Mouse (Mus musculus) CH12.LX (cell line): ENCODE measurements around the gene Foxred1. TPM values are rescaled to one million over a fixed set of nuclear protein-coding genes. Genes with fewer than 3 reads are reported as not detected.

Source experiments
- DNase-seq: peaks from one replicate; pipeline ENCODE4 v3.0.0-alpha.2; 2013; ENCODE audit errors: extremely low read depth
- H3K27ac ChIP-seq: 2 replicates; pipeline ENCODE4 v1.5.1; 2012; ENCODE audit warnings: low read depth, mild to moderate bottlenecking, control low read depth, moderate library complexity; ENCODE audit not compliant: insufficient read depth
- H3K27me3 ChIP-seq: replicated peaks from 2 replicates; pipeline ENCODE3; 2012; ENCODE audit warnings: inconsistent platforms
- H3K36me3 ChIP-seq, 2 experiments: replicated peaks in 1 of 2; 2 replicates each; pipeline versions ENCODE3 to v1.6.1; 2012; ENCODE audit warnings: inconsistent platforms in 1 of 2, low read length in 1 of 2, mild to moderate bottlenecking in 1 of 2, mixed read lengths in 1 of 2, moderate library complexity in 1 of 2; ENCODE audit not compliant: control insufficient read depth in 1 of 2, insufficient read depth in 1 of 2
- H3K4me1 ChIP-seq, 2 experiments: 2 replicates each; pipeline ENCODE4 v1.6.1; 2012; ENCODE audit warnings: inconsistent platforms in 1 of 2, moderate library complexity in 1 of 2; ENCODE audit not compliant: insufficient read depth in 2 of 2, control insufficient read depth in 1 of 2
- H3K4me2 ChIP-seq: 2 replicates; pipeline ENCODE4 v1.6.1; 2012; ENCODE audit warnings: low read depth, mild to moderate bottlenecking, control low read depth; ENCODE audit not compliant: poor library complexity, insufficient read depth, severe bottlenecking
- H3K4me3 ChIP-seq, 3 experiments: fragments of 150-350 bp in 1 of 3; sonication (generic) in 1 of 3; replicated peaks in 1 of 3; 2 replicates each; pipeline versions ENCODE3 to v1.5.1; 2011 to 2012; ENCODE audit warnings: low read depth in 2 of 3, low read length in 2 of 3, mild to moderate bottlenecking in 2 of 3, moderate library complexity in 2 of 3, control low read depth in 1 of 3, improper control_type of control experiment in 1 of 3, inconsistent platforms in 1 of 3, mixed read lengths in 1 of 3; ENCODE audit not compliant: poor library complexity in 1 of 3
- H3K79me2 ChIP-seq: replicated peaks from 2 replicates; pipeline ENCODE4 v1.6.1; 2012; ENCODE audit warnings: mild to moderate bottlenecking, moderate library complexity; ENCODE audit not compliant: control insufficient read depth, poor library complexity, insufficient read depth, severe bottlenecking; ENCODE audit errors: extremely low read depth
- H3K9ac ChIP-seq: 2 replicates; pipeline ENCODE4 v1.6.1; 2012; ENCODE audit warnings: low read depth, mild to moderate bottlenecking, control low read depth, moderate library complexity; ENCODE audit not compliant: insufficient read depth
- H3K9me3 ChIP-seq: replicated peaks from 2 replicates; pipeline ENCODE3; 2012; ENCODE audit warnings: low read length, inconsistent platforms, mixed read lengths
- BHLHE40 ChIP-seq: IDR thresholded peaks from 2 replicates; pipeline ENCODE4 v1.6.1; 2011; ENCODE audit warnings: mild to moderate bottlenecking, low read depth, low read length, improper control_type of control experiment
- CHD1 ChIP-seq: IDR thresholded peaks from 2 replicates; pipeline ENCODE4 v1.6.1; 2012; ENCODE audit warnings: low read depth, low read length, improper control_type of control experiment, inconsistent platforms
- CHD2 ChIP-seq: IDR thresholded peaks from 2 replicates; pipeline ENCODE4 v1.6.1; 2011; ENCODE audit warnings: low read length, improper control_type of control experiment
- CTCF ChIP-seq, 2 experiments: IDR thresholded peaks in 1 of 2; conservative IDR thresholded peaks in 1 of 2; 2 replicates each; pipeline ENCODE4 v1.5.1; 2011 to 2012; ENCODE audit warnings: low read depth in 2 of 2, low read length in 2 of 2, improper control_type of control experiment in 1 of 2, inconsistent platforms in 1 of 2, mild to moderate bottlenecking in 1 of 2, moderate library complexity in 1 of 2
- E2F4 ChIP-seq: IDR thresholded peaks from 2 replicates; pipeline ENCODE4 v1.6.1; 2011; ENCODE audit warnings: low read depth, low read length, improper control_type of control experiment; ENCODE audit not compliant: insufficient replicate concordance
- EP300 ChIP-seq: IDR thresholded peaks from 2 replicates; pipeline ENCODE4 v1.6.1; 2011; ENCODE audit warnings: low read length, improper control_type of control experiment
- ETS1 ChIP-seq: conservative IDR thresholded peaks from 2 replicates; pipeline ENCODE4 v1.6.1; 2012; ENCODE audit warnings: low read depth, mild to moderate bottlenecking, inconsistent platforms, low read length, improper control_type of control experiment, moderate library complexity
- GABPA ChIP-seq: IDR thresholded peaks from 2 replicates; pipeline ENCODE4 v1.6.1; 2012; ENCODE audit warnings: low read depth, low read length, improper control_type of control experiment, inconsistent platforms; ENCODE audit not compliant: insufficient replicate concordance
- HCFC1 ChIP-seq: IDR thresholded peaks from 2 replicates; pipeline ENCODE4 v1.6.1; 2012; ENCODE audit warnings: low read depth, mild to moderate bottlenecking, inconsistent platforms, low read length, improper control_type of control experiment
- IRF4 ChIP-seq: IDR thresholded peaks from 2 replicates; pipeline ENCODE4 v1.6.1; 2014; ENCODE audit warnings: low read depth, mild to moderate bottlenecking, inconsistent platforms, low read length, improper control_type of control experiment
- JUN ChIP-seq: IDR thresholded peaks from 2 replicates; pipeline ENCODE4 v1.6.1; 2011; ENCODE audit warnings: low read depth, mild to moderate bottlenecking, low read length, improper control_type of control experiment, moderate library complexity; ENCODE audit not compliant: insufficient read depth
- JUND ChIP-seq: conservative IDR thresholded peaks from 2 replicates; pipeline ENCODE4 v1.6.1; 2011; ENCODE audit warnings: low read depth, low read length, improper control_type of control experiment
- KAT2A ChIP-seq: IDR thresholded peaks from 2 replicates; pipeline ENCODE4 v1.6.1; 2012; ENCODE audit warnings: low read length, improper control_type of control experiment, inconsistent platforms; ENCODE audit not compliant: insufficient replicate concordance
- MAFK ChIP-seq: IDR thresholded peaks from 2 replicates; pipeline ENCODE4 v1.6.1; 2011; ENCODE audit warnings: low read length, improper control_type of control experiment; ENCODE audit not compliant: insufficient replicate concordance
- MAX ChIP-seq: IDR thresholded peaks from 2 replicates; pipeline ENCODE4 v1.6.1; 2011; ENCODE audit warnings: low read length, improper control_type of control experiment
- MAZ ChIP-seq: IDR thresholded peaks from 2 replicates; pipeline ENCODE4 v1.6.1; 2012; ENCODE audit warnings: low read depth, mild to moderate bottlenecking, inconsistent platforms, low read length, improper control_type of control experiment, moderate library complexity
- MEF2A ChIP-seq: IDR thresholded peaks from 2 replicates; pipeline ENCODE4 v1.6.1; 2014; ENCODE audit warnings: low read depth, mild to moderate bottlenecking, inconsistent platforms, low read length, improper control_type of control experiment, borderline replicate concordance
- MYC ChIP-seq: IDR thresholded peaks from 2 replicates; pipeline ENCODE4 v1.6.1; 2011; ENCODE audit warnings: low read depth, mild to moderate bottlenecking, improper control_type of control experiment, low read length
- NRF1 ChIP-seq: IDR thresholded peaks from 2 replicates; pipeline ENCODE4 v1.6.1; 2014; ENCODE audit warnings: low read depth, mild to moderate bottlenecking, inconsistent platforms, low read length, improper control_type of control experiment, moderate library complexity
- PAX5 ChIP-seq: IDR thresholded peaks from 2 replicates; pipeline ENCODE4 v1.6.1; 2012; ENCODE audit warnings: low read length, inconsistent platforms, mixed read lengths
- POLR2A ChIP-seq: IDR thresholded peaks from 2 replicates; pipeline ENCODE4 v1.6.1; 2011; ENCODE audit warnings: low read depth, mild to moderate bottlenecking, improper control_type of control experiment, low read length
- POLR2AphosphoS2 ChIP-seq: IDR thresholded peaks from 2 replicates; pipeline ENCODE4 v1.6.1; 2011; ENCODE audit warnings: low read depth, low read length, improper control_type of control experiment
- SIN3A ChIP-seq: IDR thresholded peaks from 2 replicates; pipeline ENCODE4 v1.6.1; 2012; ENCODE audit warnings: low read length, improper control_type of control experiment, inconsistent platforms
- TBP ChIP-seq: conservative IDR thresholded peaks from 2 replicates; pipeline ENCODE4 v1.6.1; 2011; ENCODE audit warnings: low read depth, low read length, improper control_type of control experiment
- TCF12 ChIP-seq: IDR thresholded peaks from 2 replicates; pipeline ENCODE4 v1.6.1; 2014; ENCODE audit warnings: low read depth, mild to moderate bottlenecking, inconsistent platforms, low read length, improper control_type of control experiment
- UBTF ChIP-seq: IDR thresholded peaks from 2 replicates; pipeline ENCODE4 v1.6.1; 2012; ENCODE audit warnings: low read depth, mild to moderate bottlenecking, inconsistent platforms, low read length, improper control_type of control experiment, moderate library complexity
- USF1 ChIP-seq: IDR thresholded peaks from 2 replicates; pipeline ENCODE4 v1.6.1; 2014; ENCODE audit warnings: low read depth, mild to moderate bottlenecking, inconsistent platforms, low read length, improper control_type of control experiment
- USF2 ChIP-seq: conservative IDR thresholded peaks from 2 replicates; pipeline ENCODE4 v1.6.1; 2011; ENCODE audit warnings: low read depth, low read length, improper control_type of control experiment
- ZC3H11A ChIP-seq: IDR thresholded peaks from 2 replicates; pipeline ENCODE4 v1.6.1; 2012; ENCODE audit warnings: low read depth, mild to moderate bottlenecking, inconsistent platforms, low read length, improper control_type of control experiment
- dilution Hi-C: fragments of 300-500 bp; cut with MboI; formaldehyde crosslinking; loops from 2 replicates; pipeline ENCODE4 v1.14.3; 2020; ENCODE audit warnings: low sequenced_read_pairs; ENCODE audit not compliant: extremely low pct_unique_long_range_greater_than_20kb, extremely low pct_ligation_motif_present
- in situ Hi-C: fragments of 300-500 bp; cut with MboI; formaldehyde crosslinking; loops from 3 replicates; pipeline ENCODE4 v1.14.3; 2019; ENCODE audit warnings: low sequenced_read_pairs, low pct_ligation_motif_present, low pct_unique_long_range_greater_than_20kb, mixed read lengths
- polyA plus RNA-seq: library from polyadenylated mRNA; unstranded; fragments of >175 nt; gene quantifications from 2 replicates; pipeline ENCODE4 v1.2.1, GENCODE M21; 2012; ENCODE audit warnings: low read depth; ENCODE audit not compliant: insufficient read length
- total RNA-seq, 2 experiments: library from RNA; depleted of rRNA; stranded (reverse); fragments of 300-350 nt in 1 of 2; fragments of >200 nt in 1 of 2; gene quantifications; 2 replicates each; pipeline ENCODE4 v1.2.3; 2012 to 2014

Gene Foxred1
- total and polyA plus RNA-seq, 3 experiments: 31.1 to 69.1 (median 40.3) TPM

DNA sequence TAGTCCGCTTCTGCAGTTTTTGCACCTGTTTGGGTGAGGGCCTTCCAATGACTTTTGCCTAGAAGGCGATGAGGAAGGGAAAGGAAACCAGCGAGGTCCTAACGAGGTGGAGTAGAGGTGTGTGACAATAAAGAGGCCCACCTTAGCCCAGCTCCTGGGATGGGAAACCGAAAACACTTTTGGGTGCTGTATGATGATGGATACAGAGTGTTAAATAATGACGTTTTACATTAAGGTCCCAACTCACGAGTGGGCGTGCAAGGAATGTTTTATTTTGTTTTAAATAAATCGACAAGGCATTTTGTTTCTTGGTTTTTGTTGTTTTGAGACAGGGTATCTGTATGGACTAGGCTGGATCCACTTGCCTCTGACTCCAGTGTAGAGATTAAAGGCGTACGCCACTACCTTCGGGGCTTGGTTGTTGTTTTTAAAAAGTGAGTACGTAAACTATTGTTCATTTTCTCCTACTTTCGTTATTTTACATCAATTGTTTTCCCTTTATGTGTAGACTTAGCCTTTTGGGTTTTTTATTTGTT, 34.7 kb downstream of the Foxred1 start:
- Histone ChIP-seq H3K79me2 (peaks cover 8% of the 10 kb centered on the region), H3K9ac (peak overlapping the region; percentile 68; the same call in 1 of the 2 replicates), H3K4me2 (peak overlapping the region; percentile 82), H3K36me3 (peaks cover 0 to 11% of the 10 kb centered on the region in 2 experiments), H3K4me3 (peak overlapping the region; percentile 66 to 84 (median 78)), H3K27me3 (no peaks in the 10 kb centered on the region), H3K4me1 (peaks cover 5 to 26% of the 10 kb centered on the region in 2 experiments; a peak in 3 of 4 replicates), H3K27ac (no peak overlapping the region), H3K9me3 (no peaks in the 10 kb centered on the region)
- no peak for DNase-seq
- dilution Hi-C loops: no loop called here
- TF ChIP-seq MAZ (no peak), KAT2A (no peak), CHD2 (no peak), POLR2A (peak; percentile 47)
- in situ Hi-C loops: no loop called here

DNA sequence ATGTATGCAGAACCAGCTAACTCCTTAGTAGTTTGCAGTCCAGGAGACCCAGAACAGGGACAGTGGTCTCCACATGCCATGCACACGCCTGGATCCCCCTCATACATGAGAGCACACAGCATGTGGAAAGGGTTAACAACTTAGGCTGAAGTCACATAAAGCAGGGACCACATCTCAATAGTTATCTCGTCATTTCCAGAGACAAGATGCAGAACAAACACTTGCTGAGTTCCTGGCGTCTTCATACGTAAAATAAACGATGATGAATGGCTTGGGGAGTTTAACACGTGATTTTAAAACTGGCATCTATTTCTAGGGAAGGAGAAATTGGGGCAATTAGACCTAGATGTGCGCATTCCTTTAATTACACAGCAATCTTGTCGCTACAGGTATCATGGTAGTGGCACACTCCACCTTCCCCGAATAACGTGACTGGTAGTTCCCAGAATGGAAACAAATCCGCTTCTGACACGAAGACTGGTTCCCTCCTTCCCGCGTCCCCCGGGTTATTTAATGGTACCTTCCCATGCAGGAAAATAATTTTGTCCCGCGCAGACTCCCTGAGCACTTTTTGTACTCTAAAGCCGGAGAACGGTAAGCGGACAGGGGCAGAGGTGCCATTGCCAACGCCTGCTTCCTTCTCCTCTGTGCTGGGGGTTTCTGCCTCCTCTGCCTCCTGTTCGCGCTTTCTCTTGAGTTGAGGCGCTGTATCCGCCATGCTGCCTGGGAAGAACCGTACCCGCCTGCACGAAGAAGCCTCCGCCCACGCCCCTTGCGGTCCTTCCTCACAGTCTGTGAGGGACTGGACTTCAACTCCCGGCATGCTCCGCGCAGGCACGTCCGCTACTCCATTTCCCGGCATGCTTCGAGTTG, 35.4 kb downstream of the Foxred1 start, which contains the start of gene Dcps:
Gene Dcps, minus strand, starts transcription at position 811 of the 873 bp plus-strand sequence.
- dilution Hi-C loops: no loop called here
- TF ChIP-seq POLR2AphosphoS2 (no peak), EP300 (no peak), PAX5 (no peak), CTCF (conservative IDR thresholded peaks at IDR 0.05 in 1 of 2, IDR thresholded peaks at IDR 0.05 in 1 of 2; ENCODE audit: low read depth in 2 of 2, low read length in 2 of 2) (no peak), TCF12 (peak; percentile 77), CHD2 (no peak), GABPA (peak; percentile 85; the same call in 1 of the 2 replicates), MYC (peak; percentile 83), TBP (peak; percentile 32; the same call in 1 of the 2 replicates), MAZ (no peak), POLR2A (peak; percentile 72; the same call in 1 of the 2 replicates), JUND (no peak), CHD1 (peak; percentile 93), MAFK (no peak), ZC3H11A (no peak), BHLHE40 (peak; percentile 77), NRF1 (peak; percentile 83), USF1 (peak; percentile 33), ETS1 (0 out of 2 replicates have a peak, but pooled peaks have one; percentile 7), E2F4 (peak; percentile 46; the same call in 1 of the 2 replicates), IRF4 (peak; percentile 36; the same call in 1 of the 2 replicates), JUN (no peak), HCFC1 (peak; percentile 99), MAX (peak; percentile 80), UBTF (no peak), USF2 (peak; percentile 36), MEF2A (peak; percentile 29; the same call in 1 of the 2 replicates), SIN3A (peak; percentile 74; the same call in 1 of the 2 replicates), KAT2A (peak; percentile 99)

More for the DNA sequence above, 35.4 kb downstream of the Foxred1 start, which contains the start of gene Dcps:
- H3K9me3 ChIP-seq: no peaks in the 10 kb centered on the region
- H3K9ac ChIP-seq: peak within 1 kb of the TSS; percentile 72
- H3K27ac ChIP-seq: peak within 1 kb of the TSS; percentile 38
- H3K27me3 ChIP-seq: no peaks in the 10 kb centered on the region
- peaks cover 6 to 16% of the 10 kb centered on the region in 2 experiments for H3K36me3 ChIP-seq
- in situ Hi-C loops: no loop called here
- H3K79me2 ChIP-seq: peaks cover 8% of the 10 kb centered on the region
- peaks cover 5 to 26% of the 10 kb centered on the region in 2 experiments; a peak in 3 of 4 replicates for H3K4me1 ChIP-seq
- H3K4me3 ChIP-seq: peak within 1 kb of the TSS; percentile 66 to 84 (median 78)
- peak within 1 kb of the TSS; percentile 82 for H3K4me2 ChIP-seq
- peak; percentile 95 for DNase-seq
